Mouse (Mus musculus) urinary bladder, postnatal 36 days (tissue): ENCODE measurements around the gene Npas1.
A peak's percentile ranks its signal among the peaks of the same experiment; 100 is the strongest.

Experiments
- DNase-seq, 2 experiments: peaks; one replicate each; pipeline ENCODE4 v3.0.0; 2022; ENCODE audit warnings: low spot score in 2 of 2, mixed read lengths in 1 of 2

Gene Npas1

DNA sequence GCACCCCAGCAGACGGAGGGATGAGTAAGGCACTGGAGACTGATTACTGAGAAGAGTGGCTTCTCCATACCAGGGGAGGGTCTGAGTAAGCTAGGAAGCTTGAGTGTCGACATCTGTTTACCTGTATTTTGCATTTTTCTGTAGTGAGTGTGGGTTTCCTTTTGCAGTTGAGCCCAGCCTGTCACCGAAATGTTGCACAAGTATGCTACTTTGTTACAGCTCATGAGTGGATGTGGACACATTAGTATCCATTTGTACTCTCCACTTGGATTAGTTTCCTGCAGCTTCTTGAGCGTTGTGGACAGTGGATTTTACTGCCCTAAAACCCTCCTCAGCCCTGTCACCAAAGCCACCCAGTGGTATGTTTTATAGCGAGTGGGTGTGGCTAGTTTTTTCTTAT, 58.8 kb downstream of the Npas1 start:
- no peak for DNase-seq

DNA sequence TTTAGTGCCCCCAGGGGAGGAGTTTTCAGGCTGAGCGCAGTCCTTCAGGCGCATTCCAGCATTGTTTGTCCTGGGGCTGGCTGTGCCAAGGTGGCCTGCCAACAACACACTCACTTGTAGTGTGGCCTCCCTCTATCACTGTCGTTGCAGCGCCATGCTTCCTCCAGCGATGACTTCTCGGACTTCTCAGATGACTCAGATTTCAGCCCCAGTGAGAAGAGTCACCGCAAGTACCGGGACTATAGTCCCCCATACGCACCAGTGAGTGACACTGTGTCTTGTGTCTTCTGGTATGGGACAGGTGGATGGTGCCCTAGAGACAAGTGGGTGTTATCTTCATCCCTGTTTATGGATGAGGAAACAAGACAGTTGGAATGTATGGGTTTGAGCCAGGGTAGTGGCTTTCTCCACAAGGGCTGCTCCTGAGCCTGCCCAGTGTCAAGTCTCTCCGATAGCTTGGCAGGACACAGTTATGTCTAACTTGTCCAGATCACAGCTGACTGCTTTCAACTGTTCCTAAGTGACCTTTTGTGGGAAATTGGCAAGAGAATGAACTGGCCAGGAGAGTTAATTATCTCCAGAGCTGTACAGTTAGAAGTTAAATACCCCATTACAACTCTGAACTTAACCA, 60.3 kb downstream of the Npas1 start:
- peak in 1 of 2 experiments; percentile 32 for DNase-seq

DNA sequence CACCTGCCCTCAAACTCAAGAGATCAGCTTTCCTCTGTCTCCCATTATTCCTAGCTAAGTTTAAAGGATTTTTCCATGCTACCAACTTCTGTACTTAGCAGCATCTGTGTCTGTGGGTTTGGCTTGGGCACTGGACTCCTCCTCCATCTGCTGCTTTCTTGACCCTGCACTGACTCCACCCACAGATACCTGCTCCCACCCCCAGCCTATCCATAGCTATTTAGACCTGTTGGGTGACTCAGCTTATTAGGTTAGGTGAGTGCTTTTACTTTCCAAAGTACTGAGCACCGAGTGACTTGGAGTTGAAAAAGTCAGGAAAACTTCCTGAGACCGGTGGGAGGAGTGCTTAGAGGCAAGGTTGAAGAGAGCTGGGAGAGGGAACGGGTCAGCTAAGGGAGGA, 62.1 kb downstream of the Npas1 start:
- peak in 1 of 2 experiments; percentile 28 for DNase-seq

DNA sequence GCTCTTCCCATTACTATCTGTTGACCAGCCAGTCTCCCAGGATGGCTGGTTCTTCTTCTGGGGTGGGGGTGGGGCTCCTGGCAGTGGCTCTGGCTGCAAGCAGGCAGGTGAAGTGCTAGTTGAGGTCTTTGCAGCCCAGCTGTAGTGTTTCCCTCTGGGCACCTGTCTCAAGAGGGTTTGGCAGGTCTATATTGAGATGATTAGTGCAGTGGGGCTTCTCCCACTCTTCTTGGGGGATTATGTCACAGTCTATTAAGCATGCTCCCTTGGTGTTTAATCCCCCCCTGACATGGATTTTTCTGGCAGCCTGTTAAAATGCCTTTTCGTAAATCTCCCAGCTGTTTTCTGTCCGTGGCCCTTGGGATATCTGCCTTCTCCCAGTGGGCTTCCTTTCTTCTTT, 64.6 kb downstream of the Npas1 start:
- DNase-seq = no peak

DNA sequence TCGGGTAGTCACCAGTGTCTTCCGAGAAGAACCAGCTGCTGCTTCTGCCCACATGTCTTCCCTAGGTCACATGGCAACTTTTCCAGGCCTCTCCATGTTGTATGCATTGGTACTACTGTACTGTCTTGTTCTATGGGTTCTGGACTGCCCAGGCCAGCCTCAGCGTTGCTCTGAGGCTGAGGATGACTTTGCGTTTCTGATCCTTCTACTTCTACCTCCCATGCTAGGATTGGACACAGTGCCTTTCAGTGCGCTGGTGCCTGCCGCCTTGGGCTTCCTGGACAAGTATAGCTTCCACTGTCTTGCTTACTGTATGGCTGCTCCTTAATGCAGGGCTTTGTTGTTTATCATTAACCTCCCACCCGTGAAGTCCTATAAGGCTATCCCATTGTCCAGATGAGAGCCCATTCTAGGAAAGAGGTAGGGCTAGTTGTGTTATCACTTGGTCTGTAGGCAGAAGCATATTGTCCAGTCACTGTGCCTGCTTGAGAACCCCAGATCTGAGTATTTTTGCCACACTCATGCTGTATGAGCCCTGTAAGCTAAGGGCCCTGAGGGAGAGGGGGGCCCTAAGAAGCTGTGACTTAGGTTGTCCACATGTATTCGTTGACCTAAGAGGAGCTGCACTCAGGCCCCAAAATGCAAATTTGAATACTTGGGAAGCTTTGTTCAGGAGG, 65.2 kb downstream of the Npas1 start:
- no peak for DNase-seq

DNA sequence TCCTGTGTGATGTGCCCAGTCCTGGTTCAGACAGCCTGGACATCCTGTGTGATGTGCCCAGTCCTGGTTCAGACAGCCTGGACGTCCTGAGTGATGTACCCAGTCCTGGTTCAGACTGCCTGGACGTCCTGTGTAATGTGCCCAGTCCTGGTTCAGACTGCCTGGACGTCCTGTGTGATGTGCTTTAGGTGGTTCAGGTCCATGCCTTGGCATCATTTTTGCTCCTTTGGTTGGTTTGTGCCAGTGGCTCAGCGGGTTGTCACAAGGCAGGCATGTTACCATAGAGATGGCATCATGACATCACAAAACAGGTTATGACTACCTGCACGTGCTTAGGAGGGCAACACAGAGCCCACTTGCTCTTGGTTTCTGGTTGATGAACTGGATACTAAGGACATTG, 66.4 kb downstream of the Npas1 start:
- no peak for DNase-seq

DNA sequence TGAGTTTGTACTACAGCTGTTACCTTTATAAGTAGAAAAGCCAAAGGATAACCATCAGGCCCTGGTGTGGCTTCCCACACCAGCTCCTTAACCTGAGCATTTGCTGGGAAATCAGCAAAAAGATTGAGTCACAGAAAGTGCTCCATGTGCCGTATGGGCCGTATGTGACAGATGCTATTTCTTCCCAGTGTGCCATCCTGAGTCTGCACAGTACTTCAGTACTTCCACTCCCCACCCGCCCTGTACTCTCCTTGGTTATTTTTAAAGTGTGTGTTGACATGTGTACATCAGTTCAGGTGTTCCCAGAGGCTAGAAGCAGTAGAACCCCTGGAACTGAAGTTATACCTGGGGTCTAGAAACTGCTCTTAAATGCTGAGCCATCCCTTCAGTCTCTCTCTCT, 70.5 kb downstream of the Npas1 start:
- no peak for DNase-seq
